Mouse (Mus musculus) forebrain, embryonic 11.5 days (tissue): ENCODE results near the gene Shank3. TPM values are rescaled to one million over a fixed set of nuclear protein-coding genes. Genes with fewer than 3 reads are reported as not detected.
A peak's percentile ranks its signal among the peaks of the same experiment; 100 is the strongest.

Experiments
- ATAC-seq: fragments of 200-750 bp; cut with Nextera tagmentation; replicated peaks from 2 replicates; pipeline ENCODE4 v1.8.0; 2017; ENCODE audit warnings: moderate TSS enrichment; ENCODE audit not compliant: low FRiP score
- DNase-seq: peaks from one replicate; pipeline ENCODE4 v3.0.0-alpha.2; 2017; ENCODE audit warnings: low spot score
- H3K27ac ChIP-seq: fragments of 300-500 bp; sonication (generic); 2 replicates; pipeline ENCODE4 v1.5.1; 2014; ENCODE audit warnings: low read depth, low read length
- H3K27me3 ChIP-seq: fragments of 300-500 bp; sonication (generic); 2 replicates; pipeline ENCODE4 v1.6.1; 2014; ENCODE audit warnings: mild to moderate bottlenecking, low read length, mixed read lengths; ENCODE audit not compliant: control insufficient read depth, insufficient read depth
- H3K36me3 ChIP-seq: fragments of 300-500 bp; sonication (generic); 2 replicates; pipeline ENCODE4 v1.6.1; 2014; ENCODE audit warnings: mild to moderate bottlenecking, low read length, moderate library complexity, mixed read lengths; ENCODE audit not compliant: control insufficient read depth, insufficient read depth
- H3K4me1 ChIP-seq: fragments of 300-500 bp; sonication (generic); replicated peaks from 2 replicates; pipeline ENCODE4 v1.6.1; 2014; ENCODE audit warnings: low read length, mixed read lengths; ENCODE audit not compliant: control insufficient read depth, insufficient read depth
- H3K4me2 ChIP-seq: fragments of 300-500 bp; sonication (generic); 2 replicates; pipeline ENCODE4 v1.6.1; 2014; ENCODE audit warnings: low read depth, mild to moderate bottlenecking, low read length, moderate library complexity, mixed read lengths; ENCODE audit not compliant: severe bottlenecking
- H3K4me3 ChIP-seq: fragments of 300-500 bp; sonication (generic); 2 replicates; pipeline ENCODE4 v1.5.1; 2014; ENCODE audit warnings: low read depth, low read length
- H3K9ac ChIP-seq: fragments of 300-500 bp; sonication (generic); 2 replicates; pipeline ENCODE4 v1.6.1; 2014; ENCODE audit warnings: low read length
- H3K9me3 ChIP-seq: fragments of 300-500 bp; sonication (generic); 2 replicates; pipeline ENCODE4 v1.6.1; 2016; ENCODE audit warnings: low read length, mixed read lengths; ENCODE audit not compliant: control insufficient read depth
- WGBS: fragments of 180-500 bp; shearing (Covaris S2); extraction: QIAGEN DNeasy Blood & Tissue Kit; methylation state at CpG from one replicate; pipeline ENCODE4 v1.1.7; 2014; 5-methylcytosine and 5-hydroxymethylcytosine counted together
- polyA plus RNA-seq: library from polyadenylated mRNA; unstranded; fragments of >200 nt; fragmentation: Nextera tagmentation; extraction: Ambion mirVana; gene quantifications from 2 replicates; pipeline ENCODE4 v1.2.1, GENCODE M21; 2014

Gene Shank3
- polyA plus RNA-seq = 3.8 and 4.9 TPM in 2 replicates

GRCm38 (mm10) chr15:89498961-89499688, at the start of gene Shank3:
Shank3 (plus strand) TSS chr15:89499623.
- peaks cover 19% of the 10 kb centered on the region for H3K27me3 ChIP-seq
- no peaks in the 10 kb centered on the region for H3K9me3 ChIP-seq
- peaks cover 15% of the 10 kb centered on the region for H3K4me1 ChIP-seq
- H3K4me2 ChIP-seq = peak within 1 kb of the TSS; percentile 94
- peak within 1 kb of the TSS; percentile 50; the same call in 1 of the 2 replicates for H3K27ac ChIP-seq
- ATAC-seq (peak; percentile 59), DNase-seq (peak; percentile 79)
- peak within 1 kb of the TSS; percentile 79 for H3K9ac ChIP-seq
- 2% methylated on average over 44 of the region's 72 CpGs for WGBS
- H3K36me3 ChIP-seq = no peaks in the 10 kb centered on the region
- peak within 1 kb of the TSS; percentile 74 for H3K4me3 ChIP-seq

DNA sequence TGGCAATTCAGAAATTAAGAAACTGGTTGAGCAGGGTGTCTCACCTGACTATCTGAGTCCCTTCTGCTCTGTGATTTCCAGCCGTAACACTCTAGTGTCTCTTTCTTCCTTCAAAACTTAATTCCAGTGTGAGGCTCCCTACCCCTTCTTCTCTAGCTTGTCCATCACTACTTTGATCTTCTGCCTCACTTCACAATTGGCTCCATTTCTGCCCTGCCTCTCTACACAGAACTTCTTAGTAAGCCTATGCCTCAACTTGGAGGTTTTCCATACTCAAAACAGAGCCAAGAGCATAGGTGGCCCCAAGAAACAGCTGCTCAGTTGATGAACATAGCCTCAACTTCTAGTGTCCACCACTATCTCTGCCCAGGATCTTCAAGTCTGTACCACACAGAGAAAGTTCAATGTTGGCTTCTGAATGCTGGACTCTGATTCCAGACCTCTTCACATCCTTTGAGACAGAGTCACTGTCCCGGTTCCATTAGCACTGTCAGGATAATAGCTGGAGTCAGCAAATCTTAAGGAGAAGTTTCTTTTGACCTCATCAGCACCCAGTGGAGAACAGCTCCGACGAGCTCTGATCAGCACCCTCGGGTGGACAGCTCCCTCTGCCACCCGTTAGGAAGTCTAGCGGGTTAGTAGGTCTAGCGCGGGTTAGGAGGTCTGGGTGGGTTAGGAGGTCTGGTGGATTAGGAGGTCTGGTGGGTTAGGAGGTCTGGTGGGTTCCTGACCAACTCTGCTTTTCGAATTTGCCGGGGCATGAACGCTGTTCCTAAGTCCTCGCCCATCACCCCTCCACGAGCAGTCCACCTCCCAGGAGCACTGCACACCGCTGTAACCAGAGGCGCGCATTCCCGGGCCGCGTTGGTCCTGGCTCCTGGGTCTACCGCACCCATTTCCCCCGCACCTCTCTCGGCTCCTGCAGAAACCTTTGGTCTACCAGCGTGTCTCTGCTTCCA, 46.2 kb upstream of the Shank3 start:
- Histone ChIP-seq H3K27me3 (peaks cover 5% of the 10 kb centered on the region; the same call in 1 of the 2 replicates), H3K4me3 (peak overlapping the region; percentile 77), H3K36me3 (peaks cover 9% of the 10 kb centered on the region; the same call in 1 of the 2 replicates), H3K4me2 (peak overlapping the region; percentile 78), H3K27ac (no peak overlapping the region), H3K9me3 (no peaks in the 10 kb centered on the region), H3K9ac (peak overlapping the region; percentile 81), H3K4me1 (peaks cover 9% of the 10 kb centered on the region)
- 4% methylated on average over 24 of the region's 24 CpGs for WGBS
- ATAC-seq (peak; percentile 65), DNase-seq (peak; percentile 78)

GRCm38 (mm10) chr15:89453865-89454478, 45.5 kb upstream of the Shank3 start, which contains the start of gene Mapk8ip2:
Mapk8ip2 (plus strand) TSS chr15:89453913.
- H3K4me3 ChIP-seq = peak within 1 kb of the TSS; percentile 77
- peak within 1 kb of the TSS; percentile 81 for H3K9ac ChIP-seq
- no peak within 1 kb of the TSS for H3K27ac ChIP-seq
- ATAC-seq = peak; percentile 77
- peaks cover 9% of the 10 kb centered on the region; the same call in 1 of the 2 replicates for H3K36me3 ChIP-seq
- H3K4me2 ChIP-seq = peak within 1 kb of the TSS; percentile 78
- peaks cover 5% of the 10 kb centered on the region; the same call in 1 of the 2 replicates for H3K27me3 ChIP-seq
- DNase-seq = peak; percentile 80
- no peaks in the 10 kb centered on the region for H3K9me3 ChIP-seq
- WGBS = under 1% methylated on average over 53 of the region's 53 CpGs
- H3K4me1 ChIP-seq = peaks cover 9% of the 10 kb centered on the region

DNA sequence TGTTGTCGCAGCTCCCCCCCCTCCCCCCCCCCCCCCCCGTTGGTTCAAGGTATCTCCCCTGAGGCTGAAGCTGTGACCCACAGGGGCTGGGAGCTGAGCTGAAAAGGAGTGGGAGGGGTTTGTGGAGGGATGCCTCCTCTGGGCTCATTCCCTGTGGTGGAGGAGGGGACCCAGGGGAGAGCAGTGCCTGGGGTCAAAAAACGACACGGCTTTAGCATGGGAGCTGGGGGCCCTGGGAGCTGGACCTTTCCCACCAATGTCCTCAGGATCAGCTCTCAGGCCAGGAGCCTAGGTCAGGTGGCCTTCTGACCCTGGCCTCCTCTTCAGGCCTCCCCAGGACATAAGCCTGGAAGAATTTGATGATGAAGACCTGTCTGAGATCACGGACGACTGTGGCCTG, 44.6 kb upstream of the Shank3 start:
- ATAC-seq = peak; percentile 53
- H3K27me3 ChIP-seq = peaks cover 5% of the 10 kb centered on the region; the same call in 1 of the 2 replicates
- peaks cover 9% of the 10 kb centered on the region; the same call in 1 of the 2 replicates for H3K36me3 ChIP-seq
- no peak for DNase-seq
- peaks cover 9% of the 10 kb centered on the region for H3K4me1 ChIP-seq
- no peaks in the 10 kb centered on the region for H3K9me3 ChIP-seq
- peak overlapping the region; percentile 81 for H3K9ac ChIP-seq
- H3K4me2 ChIP-seq = peak overlapping the region; percentile 78
- 5% methylated on average over 5 of the region's 6 CpGs for WGBS
- H3K27ac ChIP-seq = no peak overlapping the region
- peak overlapping the region; percentile 77 for H3K4me3 ChIP-seq

GRCm38 (mm10) chr15:89455642-89456041, 43.8 kb upstream of the Shank3 start:
- Histone ChIP-seq H3K4me1 (peaks cover 9% of the 10 kb centered on the region), H3K9ac (no peak overlapping the region), H3K4me2 (0 out of 2 replicates have a peak overlapping the region, but pooled peaks have one; percentile 78), H3K9me3 (no peaks in the 10 kb centered on the region), H3K4me3 (no peak overlapping the region; the same call in 1 of the 2 replicates), H3K27me3 (peaks cover 5% of the 10 kb centered on the region; the same call in 1 of the 2 replicates), H3K27ac (no peak overlapping the region), H3K36me3 (peaks cover 11% of the 10 kb centered on the region; the same call in 1 of the 2 replicates)
- 87% methylated on average over 6 of the region's 6 CpGs for WGBS
- ATAC-seq (no peak), DNase-seq (no peak)

GRCm38 (mm10) chr15:89458942-89459341, 40.5 kb upstream of the Shank3 start:
- DNase-seq (no peak), ATAC-seq (no peak)
- Histone ChIP-seq H3K27ac (no peak overlapping the region), H3K9ac (no peak overlapping the region), H3K4me3 (no peak overlapping the region), H3K4me1 (peaks cover 5% of the 10 kb centered on the region), H3K36me3 (peaks cover 11% of the 10 kb centered on the region; the same call in 1 of the 2 replicates), H3K4me2 (no peak overlapping the region), H3K9me3 (no peaks in the 10 kb centered on the region), H3K27me3 (no peaks in the 10 kb centered on the region; the same call in 1 of the 2 replicates)
- WGBS = 97% methylated on average over 15 of the region's 15 CpGs

GRCm38 (mm10) chr15:89459821-89460220, 39.6 kb upstream of the Shank3 start:
- H3K4me2 ChIP-seq = no peak overlapping the region
- H3K27me3 ChIP-seq = no peaks in the 10 kb centered on the region
- no peak overlapping the region for H3K4me3 ChIP-seq
- no peak for DNase-seq
- WGBS = 89% methylated on average over 7 of the region's 7 CpGs
- peaks cover 4% of the 10 kb centered on the region for H3K4me1 ChIP-seq
- no peak overlapping the region for H3K9ac ChIP-seq
- H3K9me3 ChIP-seq = no peaks in the 10 kb centered on the region
- no peak overlapping the region for H3K27ac ChIP-seq
- peaks cover 11% of the 10 kb centered on the region; the same call in 1 of the 2 replicates for H3K36me3 ChIP-seq
- no peak for ATAC-seq

DNA sequence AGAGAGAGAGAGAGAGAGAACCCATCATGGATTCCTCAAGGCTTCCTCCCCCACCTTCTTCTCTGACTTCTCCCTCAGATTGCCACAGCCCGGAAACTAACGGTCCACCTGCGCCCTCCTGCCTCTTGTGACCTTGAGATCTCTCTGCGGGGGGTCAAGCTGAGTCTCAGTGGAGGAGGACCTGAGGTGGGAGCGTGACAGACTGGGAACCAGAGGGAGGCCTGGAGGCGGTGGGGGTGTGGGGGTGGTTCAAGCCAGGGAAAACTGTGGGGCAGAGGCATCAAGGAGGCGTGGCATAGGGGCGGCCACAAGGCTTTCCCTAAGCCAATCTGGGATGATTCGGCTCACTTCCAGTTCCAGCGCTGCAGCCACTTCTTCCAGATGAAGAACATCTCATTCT, 39.1 kb upstream of the Shank3 start:
- H3K4me3 ChIP-seq = no peak overlapping the region
- no peak for ATAC-seq
- 80% methylated on average over 10 of the region's 10 CpGs for WGBS
- H3K36me3 ChIP-seq = peaks cover 11% of the 10 kb centered on the region; the same call in 1 of the 2 replicates
- H3K4me2 ChIP-seq = no peak overlapping the region
- no peaks in the 10 kb centered on the region for H3K27me3 ChIP-seq
- DNase-seq = no peak
- H3K4me1 ChIP-seq = no peaks in the 10 kb centered on the region; the same call in 1 of the 2 replicates
- H3K9ac ChIP-seq = no peak overlapping the region
- H3K9me3 ChIP-seq = no peaks in the 10 kb centered on the region
- H3K27ac ChIP-seq = no peak overlapping the region
